Mouse (Mus musculus): ENCODE results near the gene Cmbl. TPM values are rescaled to one million over a fixed set of nuclear protein-coding genes. Genes with fewer than 3 reads are reported as not detected.

Cmbl gene
- polyA plus RNA-seq, 1 experiment from 2014 or later, result 90.2 TPM

- no peak for ATAC-seq
- no peak overlapping the region for H3K9ac ChIP-seq (ENCODE audit: low read depth, low read length)
- no peak for TF ChIP-seq CTCF (IDR thresholded peaks at IDR 0.05; ENCODE audit: low read depth)
- no peaks in the 10 kb centered on the region for H3K27me3 ChIP-seq (replicated peaks; ENCODE audit: control insufficient read depth, insufficient read depth, low read length)
- no peak overlapping the region for H3K4me2 ChIP-seq (replicated peaks; ENCODE audit: low read depth)
- no peaks in the 10 kb centered on the region for H3K9me3 ChIP-seq (ENCODE audit: control insufficient read depth)
- 72% methylated on average over 14 of the region's 14 CpGs for WGBS
- H3K27ac ChIP-seq (ENCODE audit: low read depth, low read length), result no peak overlapping the region
- H3K4me1 ChIP-seq (replicated peaks; ENCODE audit: control insufficient read depth, insufficient read depth, low read length), result 0 out of 2 replicates have a peak, but pooled peaks cover 2% of the 10 kb centered on the region
- no peak overlapping the region for H3K4me3 ChIP-seq (ENCODE audit: low read depth, low read length)
- H3K36me3 ChIP-seq (ENCODE audit: control insufficient read depth, insufficient read depth), result peaks cover 73% of the 10 kb centered on the region
Observed at GRCm38 (mm10) chr15:31594260-31594659, 29.1 kb downstream of the Cmbl start.

GRCm38 (mm10) chr15:31595651-31596050, 30.5 kb downstream of the Cmbl start:
- Histone ChIP-seq H3K9me3 (ENCODE audit: control insufficient read depth) (no peaks in the 10 kb centered on the region), H3K9ac (ENCODE audit: low read depth, low read length) (no peak overlapping the region), H3K4me1 (replicated peaks; ENCODE audit: control insufficient read depth, insufficient read depth, low read length) (peaks cover 10% of the 10 kb centered on the region; the same call in 1 of the 2 replicates), H3K4me3 (ENCODE audit: low read depth, low read length) (no peak overlapping the region), H3K36me3 (ENCODE audit: control insufficient read depth, insufficient read depth) (peaks cover 61% of the 10 kb centered on the region), H3K27ac (ENCODE audit: low read depth, low read length) (no peak overlapping the region), H3K27me3 (replicated peaks; ENCODE audit: control insufficient read depth, insufficient read depth, low read length) (no peaks in the 10 kb centered on the region), H3K4me2 (replicated peaks; ENCODE audit: low read depth) (no peak overlapping the region)
- WGBS, result 68% methylated on average over 7 of the region's 7 CpGs
- no peak for ATAC-seq
- no peak for TF ChIP-seq CTCF (IDR thresholded peaks at IDR 0.05; ENCODE audit: low read depth)

- Histone ChIP-seq H3K4me3 (ENCODE audit: low read depth, low read length) (no peak overlapping the region), H3K36me3 (ENCODE audit: control insufficient read depth, insufficient read depth) (peaks cover 19% of the 10 kb centered on the region), H3K27ac (ENCODE audit: low read depth, low read length) (no peak overlapping the region), H3K4me2 (replicated peaks; ENCODE audit: low read depth) (peak overlapping the region; percentile 96), H3K27me3 (replicated peaks; ENCODE audit: control insufficient read depth, insufficient read depth, low read length) (no peaks in the 10 kb centered on the region), H3K9me3 (ENCODE audit: control insufficient read depth) (no peaks in the 10 kb centered on the region), H3K9ac (ENCODE audit: low read depth, low read length) (no peak overlapping the region), H3K4me1 (replicated peaks; ENCODE audit: control insufficient read depth, insufficient read depth, low read length) (peaks cover 12% of the 10 kb centered on the region; the same call in 1 of the 2 replicates)
- ATAC-seq, result no peak
- WGBS, result 51% methylated on average over 4 of the region's 4 CpGs
- TF ChIP-seq CTCF (IDR thresholded peaks at IDR 0.05; ENCODE audit: low read depth), result no peak
Observed at GRCm38 (mm10) chr15:31599834-31600233, 34.6 kb downstream of the Cmbl start.

- peak; percentile 81 for ATAC-seq
- Histone ChIP-seq H3K27ac (ENCODE audit: low read depth, low read length) (peak overlapping the region; percentile 63), H3K36me3 (ENCODE audit: control insufficient read depth, insufficient read depth) (peaks cover 10% of the 10 kb centered on the region), H3K4me1 (replicated peaks; ENCODE audit: control insufficient read depth, insufficient read depth, low read length) (peaks cover 12% of the 10 kb centered on the region; the same call in 1 of the 2 replicates), H3K4me3 (ENCODE audit: low read depth, low read length) (peak overlapping the region; percentile 81), H3K4me2 (replicated peaks; ENCODE audit: low read depth) (peak overlapping the region; percentile 96), H3K9me3 (ENCODE audit: control insufficient read depth) (no peaks in the 10 kb centered on the region), H3K9ac (ENCODE audit: low read depth, low read length) (peak overlapping the region; percentile 87), H3K27me3 (replicated peaks; ENCODE audit: control insufficient read depth, insufficient read depth, low read length) (no peaks in the 10 kb centered on the region)
- under 1% methylated on average over 32 of the region's 33 CpGs for WGBS
- no peak for TF ChIP-seq CTCF (IDR thresholded peaks at IDR 0.05; ENCODE audit: low read depth)
Observed at GRCm38 (mm10) chr15:31601279-31601645, 36.1 kb downstream of the Cmbl start.

- peaks cover 12% of the 10 kb centered on the region; the same call in 1 of the 2 replicates for H3K4me1 ChIP-seq (replicated peaks; ENCODE audit: control insufficient read depth, insufficient read depth, low read length)
- peak within 1 kb of the TSS; percentile 96 for H3K4me2 ChIP-seq (replicated peaks; ENCODE audit: low read depth)
- WGBS, result 0% methylated on average over 63 of the region's 63 CpGs
- H3K4me3 ChIP-seq (ENCODE audit: low read depth, low read length), result peak within 1 kb of the TSS; percentile 81
- peaks cover 10% of the 10 kb centered on the region for H3K36me3 ChIP-seq (ENCODE audit: control insufficient read depth, insufficient read depth)
- no peak for TF ChIP-seq CTCF (IDR thresholded peaks at IDR 0.05; ENCODE audit: low read depth)
- peak within 1 kb of the TSS; percentile 85 for H3K27ac ChIP-seq (ENCODE audit: low read depth, low read length)
- H3K27me3 ChIP-seq (replicated peaks; ENCODE audit: control insufficient read depth, insufficient read depth, low read length), result no peaks in the 10 kb centered on the region
- peak; percentile 93 for ATAC-seq
- peak within 1 kb of the TSS; percentile 87 for H3K9ac ChIP-seq (ENCODE audit: low read depth, low read length)
- H3K9me3 ChIP-seq (ENCODE audit: control insufficient read depth), result no peaks in the 10 kb centered on the region
Observed at GRCm38 (mm10) chr15:31601646-31602374, 36.6 kb downstream of the Cmbl start, which contains the start of the genes Cct5 and Fam173b. TSS of gene Cct5 (minus strand) at chr15:31601804. TSS of gene Fam173b (plus strand) at chr15:31601852.

- H3K9ac ChIP-seq (ENCODE audit: low read depth, low read length), result peak overlapping the region; percentile 87
- peak; percentile 76 for TF ChIP-seq CTCF (IDR thresholded peaks at IDR 0.05; ENCODE audit: low read depth)
- H3K9me3 ChIP-seq (ENCODE audit: control insufficient read depth), result no peaks in the 10 kb centered on the region
- H3K36me3 ChIP-seq (ENCODE audit: control insufficient read depth, insufficient read depth), result peaks cover 5% of the 10 kb centered on the region
- peak overlapping the region; percentile 81 for H3K4me3 ChIP-seq (ENCODE audit: low read depth, low read length)
- peak overlapping the region; percentile 85; the same call in 1 of the 2 replicates for H3K27ac ChIP-seq (ENCODE audit: low read depth, low read length)
- peaks cover 12% of the 10 kb centered on the region; the same call in 1 of the 2 replicates for H3K4me1 ChIP-seq (replicated peaks; ENCODE audit: control insufficient read depth, insufficient read depth, low read length)
- peak; percentile 42 for ATAC-seq
- under 1% methylated on average over 15 of the region's 15 CpGs for WGBS
- peak overlapping the region; percentile 96 for H3K4me2 ChIP-seq (replicated peaks; ENCODE audit: low read depth)
- no peaks in the 10 kb centered on the region for H3K27me3 ChIP-seq (replicated peaks; ENCODE audit: control insufficient read depth, insufficient read depth, low read length)
Observed at GRCm38 (mm10) chr15:31602426-31602825, 37.2 kb downstream of the Cmbl start.
